Mouse (Mus musculus): ENCODE data around the gene Cux2. TPM values are rescaled to one million over a fixed set of nuclear protein-coding genes. Genes with fewer than 3 reads are reported as not detected.

The Cux2 gene
- polyA plus RNA-seq, 1 experiment from 2014 or later = 9.0 TPM

DNA sequence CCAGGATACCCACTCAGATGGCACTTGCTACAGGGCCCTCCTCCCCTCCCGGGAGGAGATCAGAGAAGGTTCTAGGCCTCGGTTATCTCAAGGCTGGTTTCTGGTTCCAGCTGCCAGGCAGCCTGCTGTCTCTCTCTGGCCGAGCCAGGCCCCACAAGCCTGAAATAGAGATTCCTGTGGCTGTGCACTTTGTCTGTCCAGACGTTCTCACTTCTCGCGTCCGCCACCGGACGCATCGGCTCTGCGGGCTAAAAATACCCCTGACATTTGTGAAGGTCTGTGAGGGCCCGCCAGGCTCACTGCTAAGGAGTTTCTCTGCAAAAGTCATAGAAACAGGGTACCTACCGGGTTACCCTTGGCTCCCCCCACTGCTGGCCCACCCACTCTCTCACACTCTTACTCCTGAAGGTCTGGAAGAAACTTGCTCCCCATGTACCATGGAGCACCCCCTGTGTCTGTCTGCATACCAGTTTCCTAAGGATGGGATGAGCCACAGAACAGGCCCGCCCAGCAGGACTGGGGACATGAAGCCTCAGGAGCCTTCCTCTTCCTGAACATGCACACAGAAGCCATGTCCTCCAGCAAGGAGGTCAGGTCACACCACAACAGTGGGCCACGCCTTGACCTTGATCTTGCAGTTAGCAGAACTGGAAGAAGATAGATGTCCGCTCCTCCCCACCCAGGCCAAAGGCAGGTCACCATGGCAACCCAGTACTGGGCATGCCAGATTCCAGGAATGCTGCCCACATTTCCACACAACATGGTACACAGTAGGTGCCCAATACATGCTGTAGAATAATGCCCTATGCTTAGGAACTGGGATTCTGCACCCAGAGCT is 21.3 kb upstream of the Cux2 start:
- Histone ChIP-seq H3K4me3 (ENCODE audit: low read depth, low read length) (no peak overlapping the region), H3K27me3 (ENCODE audit: control insufficient read depth, insufficient read depth, low read length) (no peaks in the 10 kb centered on the region), H3K9ac (replicated peaks; ENCODE audit: low read depth, low read length) (no peak overlapping the region), H3K36me3 (ENCODE audit: control insufficient read depth, insufficient read depth, low read length) (no peaks in the 10 kb centered on the region), H3K27ac (ENCODE audit: low read length) (no peak overlapping the region), H3K4me2 (replicated peaks; ENCODE audit: low read depth, low read length) (no peak overlapping the region), H3K4me1 (ENCODE audit: control insufficient read depth, insufficient read depth, low read length) (no peaks in the 10 kb centered on the region), H3K9me3 (ENCODE audit: control insufficient read depth, low read depth, low read length) (no peaks in the 10 kb centered on the region)
- WGBS = 73% methylated on average over 16 of the region's 16 CpGs
- no peak for ATAC-seq (ENCODE audit: insufficient number of reproducible peaks, insufficient read depth, low FRiP score, low read depth)

DNA sequence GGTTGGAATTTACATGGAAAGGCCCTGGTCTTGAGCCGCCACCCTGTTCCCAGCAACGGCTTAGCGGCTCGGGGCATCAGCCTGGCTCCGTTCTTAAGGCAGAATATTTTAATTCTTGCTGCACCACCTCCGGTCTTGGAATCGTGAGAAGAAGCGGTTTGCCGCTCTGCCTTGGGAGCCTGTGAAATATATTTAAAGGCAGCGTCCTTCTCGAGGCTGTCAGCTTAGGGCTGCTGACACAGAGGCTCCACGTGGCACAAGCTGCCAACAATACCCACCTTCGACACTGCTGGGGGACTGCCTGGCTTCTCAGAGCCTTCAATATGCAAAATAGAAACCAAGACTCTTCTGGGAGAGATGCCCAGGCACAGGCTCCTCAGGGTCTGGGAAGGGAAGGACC is 18.7 kb upstream of the Cux2 start:
- no peak for ATAC-seq (ENCODE audit: insufficient number of reproducible peaks, insufficient read depth, low FRiP score, low read depth)
- Histone ChIP-seq H3K27ac (ENCODE audit: low read length) (no peak overlapping the region), H3K27me3 (ENCODE audit: control insufficient read depth, insufficient read depth, low read length) (no peaks in the 10 kb centered on the region), H3K9ac (replicated peaks; ENCODE audit: low read depth, low read length) (no peak overlapping the region), H3K36me3 (ENCODE audit: control insufficient read depth, insufficient read depth, low read length) (no peaks in the 10 kb centered on the region), H3K4me3 (ENCODE audit: low read depth, low read length) (no peak overlapping the region), H3K4me1 (ENCODE audit: control insufficient read depth, insufficient read depth, low read length) (no peaks in the 10 kb centered on the region), H3K9me3 (ENCODE audit: control insufficient read depth, low read depth, low read length) (no peaks in the 10 kb centered on the region), H3K4me2 (replicated peaks; ENCODE audit: low read depth, low read length) (no peak overlapping the region)
- WGBS = 73% methylated on average over 13 of the region's 13 CpGs

DNA sequence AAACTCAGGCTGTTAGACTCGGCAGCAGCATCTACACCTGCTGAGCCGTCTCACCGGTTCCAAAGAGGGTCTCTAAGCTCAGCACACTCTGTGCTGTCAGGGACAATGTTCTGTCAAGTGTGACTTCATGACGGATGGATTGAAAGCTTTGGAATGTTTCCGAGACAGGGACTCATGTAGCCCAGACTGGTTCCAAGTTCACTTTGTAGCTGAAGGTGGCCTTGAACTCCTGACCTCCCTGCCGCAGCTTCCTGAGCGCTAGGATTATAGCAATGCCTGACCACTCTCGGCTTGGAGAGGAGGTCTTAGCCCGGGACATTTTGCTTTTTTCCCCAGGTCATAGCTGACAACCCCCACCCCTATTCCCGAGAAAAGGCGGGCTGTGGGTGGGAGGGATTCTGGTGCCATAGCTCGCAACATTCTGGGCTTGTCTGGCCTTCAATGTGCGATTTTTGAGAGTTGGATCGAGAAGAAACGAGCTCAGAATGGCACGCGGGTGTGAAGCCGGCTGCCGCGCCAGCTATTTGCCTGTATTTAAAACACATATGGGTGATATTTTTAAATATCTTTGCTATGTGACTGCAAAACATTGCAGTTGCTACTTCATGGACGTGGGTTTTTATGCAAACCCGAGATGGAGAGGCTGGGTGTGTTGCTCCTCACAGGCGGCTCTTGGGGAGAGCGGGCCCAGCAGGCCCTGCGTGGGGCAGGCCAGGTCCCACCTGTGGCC is 13.5 kb upstream of the Cux2 start:
- H3K27ac ChIP-seq (ENCODE audit: low read length) = no peak overlapping the region
- H3K4me2 ChIP-seq (replicated peaks; ENCODE audit: low read depth, low read length) = no peak overlapping the region
- no peak overlapping the region for H3K9ac ChIP-seq (replicated peaks; ENCODE audit: low read depth, low read length)
- peaks cover 6% of the 10 kb centered on the region; the same call in 1 of the 2 replicates for H3K4me1 ChIP-seq (ENCODE audit: control insufficient read depth, insufficient read depth, low read length)
- no peaks in the 10 kb centered on the region for H3K36me3 ChIP-seq (ENCODE audit: control insufficient read depth, insufficient read depth, low read length)
- no peaks in the 10 kb centered on the region for H3K27me3 ChIP-seq (ENCODE audit: control insufficient read depth, insufficient read depth, low read length)
- no peaks in the 10 kb centered on the region for H3K9me3 ChIP-seq (ENCODE audit: control insufficient read depth, low read depth, low read length)
- no peak overlapping the region for H3K4me3 ChIP-seq (ENCODE audit: low read depth, low read length)
- no peak for ATAC-seq (ENCODE audit: insufficient number of reproducible peaks, insufficient read depth, low FRiP score, low read depth)
- 73% methylated on average over 25 of the region's 25 CpGs for WGBS

DNA sequence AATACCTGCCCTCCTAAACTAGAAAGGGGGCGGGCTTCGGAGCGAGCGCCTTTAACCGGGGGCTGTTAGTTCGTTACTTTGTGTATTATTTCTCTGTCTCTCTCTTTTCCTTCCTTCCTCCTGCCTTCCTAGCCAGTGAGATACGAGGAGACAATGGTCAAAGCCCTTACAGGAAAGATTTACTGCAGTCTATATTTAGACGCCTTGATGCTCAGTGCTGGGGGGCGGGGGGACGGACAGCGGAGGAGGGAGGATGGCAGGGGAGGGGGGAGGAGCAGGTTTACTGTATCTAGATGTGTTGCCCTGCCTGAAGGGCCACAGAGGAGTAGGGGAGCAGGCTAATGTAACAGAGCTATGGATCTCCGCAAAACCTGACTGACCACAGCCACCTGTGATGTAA is 12.6 kb upstream of the Cux2 start:
- H3K27ac ChIP-seq (ENCODE audit: low read length) = no peak overlapping the region
- H3K36me3 ChIP-seq (ENCODE audit: control insufficient read depth, insufficient read depth, low read length) = no peaks in the 10 kb centered on the region
- WGBS = 18% methylated on average over 12 of the region's 12 CpGs
- H3K4me3 ChIP-seq (ENCODE audit: low read depth, low read length) = no peak overlapping the region
- peaks cover 6% of the 10 kb centered on the region; the same call in 1 of the 2 replicates for H3K4me1 ChIP-seq (ENCODE audit: control insufficient read depth, insufficient read depth, low read length)
- 0 out of 2 replicates have a peak, but pooled peaks cover 3% of the 10 kb centered on the region for H3K9me3 ChIP-seq (ENCODE audit: control insufficient read depth, low read depth, low read length)
- no peak for ATAC-seq (ENCODE audit: insufficient number of reproducible peaks, insufficient read depth, low FRiP score, low read depth)
- H3K27me3 ChIP-seq (ENCODE audit: control insufficient read depth, insufficient read depth, low read length) = no peaks in the 10 kb centered on the region
- no peak overlapping the region for H3K9ac ChIP-seq (replicated peaks; ENCODE audit: low read depth, low read length)
- 0 out of 2 replicates have a peak overlapping the region, but pooled peaks have one; percentile 2 for H3K4me2 ChIP-seq (replicated peaks; ENCODE audit: low read depth, low read length)

DNA sequence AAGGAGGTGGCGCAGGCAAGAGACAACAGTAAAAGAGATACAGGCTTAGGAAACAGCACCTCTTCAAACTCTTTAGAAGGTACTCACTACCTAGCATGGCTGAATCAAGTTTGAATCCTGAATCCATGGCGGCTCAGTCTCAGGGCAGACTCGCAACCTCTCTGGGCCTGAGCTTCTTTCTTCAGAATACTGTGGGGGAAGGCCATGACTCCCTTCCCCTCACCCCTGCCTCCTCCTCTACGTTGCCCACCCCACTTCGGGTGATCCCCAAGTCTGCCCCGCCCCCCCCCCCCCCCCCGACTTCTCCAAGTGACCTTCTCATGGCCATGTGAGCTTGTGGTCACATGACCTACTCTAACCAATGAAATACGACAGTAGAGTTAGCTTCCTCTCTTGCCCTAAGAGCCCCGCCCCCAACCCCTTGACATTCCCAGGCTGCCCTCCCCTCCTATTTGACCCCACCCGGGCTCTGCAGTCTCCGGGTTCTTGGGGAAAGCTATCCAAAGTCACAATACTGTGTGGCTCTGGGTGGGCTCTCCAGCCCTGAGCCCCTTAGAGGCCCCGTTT is 10.9 kb upstream of the Cux2 start:
- Histone ChIP-seq H3K36me3 (ENCODE audit: control insufficient read depth, insufficient read depth, low read length) (no peaks in the 10 kb centered on the region), H3K4me3 (ENCODE audit: low read depth, low read length) (no peak overlapping the region), H3K9ac (replicated peaks; ENCODE audit: low read depth, low read length) (no peak overlapping the region), H3K4me1 (ENCODE audit: control insufficient read depth, insufficient read depth, low read length) (peaks cover 6% of the 10 kb centered on the region; the same call in 1 of the 2 replicates), H3K9me3 (ENCODE audit: control insufficient read depth, low read depth, low read length) (0 out of 2 replicates have a peak, but pooled peaks cover 4% of the 10 kb centered on the region), H3K27ac (ENCODE audit: low read length) (no peak overlapping the region), H3K4me2 (replicated peaks; ENCODE audit: low read depth, low read length) (0 out of 2 replicates have a peak overlapping the region, but pooled peaks have one; percentile 7), H3K27me3 (ENCODE audit: control insufficient read depth, insufficient read depth, low read length) (no peaks in the 10 kb centered on the region)
- ATAC-seq (ENCODE audit: insufficient number of reproducible peaks, insufficient read depth, low FRiP score, low read depth) = no peak
- WGBS = 35% methylated on average over 8 of the region's 12 CpGs

DNA sequence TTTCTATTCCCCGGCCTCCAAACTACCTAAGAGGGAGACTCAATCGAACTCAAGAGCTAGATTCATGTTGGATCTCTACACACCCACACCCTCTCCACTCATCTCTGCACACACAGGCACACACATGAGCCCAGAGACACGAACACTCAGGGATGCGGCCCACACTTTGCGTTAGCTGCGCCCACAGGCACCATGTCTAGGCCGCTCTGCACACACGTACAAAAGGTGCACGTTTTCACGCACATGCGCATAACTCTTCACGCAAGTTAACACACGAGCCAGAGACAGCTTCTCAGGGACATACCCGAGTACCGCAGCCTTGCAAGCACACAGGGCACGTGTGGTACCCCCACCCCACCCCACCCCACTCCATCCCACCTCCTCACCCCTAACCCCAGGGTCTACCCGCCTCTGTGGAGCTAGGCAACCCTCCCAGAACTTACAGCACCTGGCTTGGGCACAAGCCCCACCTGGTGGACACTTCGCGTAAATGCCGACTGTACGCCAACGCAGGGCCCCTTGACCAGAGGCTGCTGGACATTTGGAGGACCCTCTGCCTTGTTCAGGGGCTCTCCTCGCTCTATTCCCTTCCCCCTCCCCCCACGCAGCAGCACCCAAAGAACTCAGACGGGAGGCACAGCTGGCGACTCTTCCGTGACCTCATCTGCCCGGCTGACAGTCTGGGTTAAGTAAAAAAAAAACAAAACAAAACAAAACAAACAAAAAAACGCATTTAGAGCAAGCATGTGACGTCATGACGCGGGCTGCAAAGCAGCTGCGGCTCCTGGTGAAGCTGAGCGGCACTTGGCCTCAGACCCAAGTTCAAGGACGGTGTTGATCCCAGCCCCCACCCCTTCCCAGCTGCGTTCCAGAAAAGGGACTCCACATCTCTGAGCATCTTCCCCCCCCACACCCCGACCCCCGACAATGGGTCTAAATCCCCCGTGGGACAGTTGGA is 9.4 kb upstream of the Cux2 start:
- H3K4me3 ChIP-seq (ENCODE audit: low read depth, low read length) = peak overlapping the region; percentile 15; the same call in 1 of the 2 replicates
- no peak overlapping the region for H3K27ac ChIP-seq (ENCODE audit: low read length)
- H3K27me3 ChIP-seq (ENCODE audit: control insufficient read depth, insufficient read depth, low read length) = no peaks in the 10 kb centered on the region
- no peak overlapping the region for H3K9ac ChIP-seq (replicated peaks; ENCODE audit: low read depth, low read length)
- H3K36me3 ChIP-seq (ENCODE audit: control insufficient read depth, insufficient read depth, low read length) = no peaks in the 10 kb centered on the region
- WGBS = 25% methylated on average over 39 of the region's 39 CpGs
- H3K4me2 ChIP-seq (replicated peaks; ENCODE audit: low read depth, low read length) = peak overlapping the region; percentile 44
- H3K4me1 ChIP-seq (ENCODE audit: control insufficient read depth, insufficient read depth, low read length) = peaks cover 6% of the 10 kb centered on the region; the same call in 1 of the 2 replicates
- ATAC-seq (ENCODE audit: insufficient number of reproducible peaks, insufficient read depth, low FRiP score, low read depth) = peak; percentile 43; the same call in 1 of the 2 replicates
- H3K9me3 ChIP-seq (ENCODE audit: control insufficient read depth, low read depth, low read length) = 0 out of 2 replicates have a peak, but pooled peaks cover 4% of the 10 kb centered on the region

DNA sequence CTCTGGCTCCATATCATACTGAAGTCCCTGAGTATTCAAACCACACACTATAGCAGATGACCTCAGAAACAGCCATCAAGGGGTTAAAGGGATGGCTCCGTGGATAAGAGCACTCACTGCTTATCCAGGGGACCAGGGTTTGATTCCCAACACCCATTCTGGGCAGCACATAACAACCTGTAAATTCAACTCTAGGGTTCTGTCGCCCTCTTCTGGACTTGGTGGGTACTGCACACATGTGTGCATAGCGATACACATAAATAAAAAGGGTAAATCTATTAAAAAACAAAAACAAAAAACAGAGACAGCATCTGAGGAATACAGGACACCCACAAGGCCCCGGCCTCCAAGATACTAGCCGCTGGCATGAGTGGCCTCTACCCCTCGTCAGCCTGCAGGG is 7.7 kb upstream of the Cux2 start:
- ATAC-seq (ENCODE audit: insufficient number of reproducible peaks, insufficient read depth, low FRiP score, low read depth) = no peak

More for the DNA sequence above, 7.7 kb upstream of the Cux2 start:
- Histone ChIP-seq H3K9me3 (ENCODE audit: control insufficient read depth, low read depth, low read length) (0 out of 2 replicates have a peak, but pooled peaks cover 4% of the 10 kb centered on the region), H3K4me2 (replicated peaks; ENCODE audit: low read depth, low read length) (no peak overlapping the region), H3K4me3 (ENCODE audit: low read depth, low read length) (no peak overlapping the region), H3K9ac (replicated peaks; ENCODE audit: low read depth, low read length) (no peak overlapping the region), H3K4me1 (ENCODE audit: control insufficient read depth, insufficient read depth, low read length) (peaks cover 6% of the 10 kb centered on the region; the same call in 1 of the 2 replicates), H3K27me3 (ENCODE audit: control insufficient read depth, insufficient read depth, low read length) (0 out of 2 replicates have a peak, but pooled peaks cover 6% of the 10 kb centered on the region), H3K36me3 (ENCODE audit: control insufficient read depth, insufficient read depth, low read length) (no peaks in the 10 kb centered on the region), H3K27ac (ENCODE audit: low read length) (no peak overlapping the region)
- WGBS = 73% methylated on average over 6 of the region's 6 CpGs

Data from stomach, embryonic 14.5 days (tissue).